Mouse (Mus musculus) heart, embryonic 11.5 days (tissue): ENCODE measurements around the gene Ehd1. TPM values are rescaled to one million over a fixed set of nuclear protein-coding genes. Genes with fewer than 3 reads are reported as not detected.

Source experiments
- ATAC-seq: fragments of 200-750 bp; cut with Nextera tagmentation; replicated peaks from 2 replicates; pipeline ENCODE4 v1.8.0; 2017; ENCODE audit warnings: moderate library complexity; ENCODE audit not compliant: insufficient number of reproducible peaks, low FRiP score, low TSS enrichment
- H3K27ac ChIP-seq: fragments of 300-500 bp; sonication (generic); 2 replicates; pipeline ENCODE4 v1.5.1; 2014; ENCODE audit warnings: mild to moderate bottlenecking, low read depth, low read length
- H3K27me3 ChIP-seq: fragments of 300-500 bp; sonication (generic); 2 replicates; pipeline ENCODE4 v1.6.1; 2014; ENCODE audit warnings: mild to moderate bottlenecking, low read length, mixed read lengths; ENCODE audit not compliant: control insufficient read depth, insufficient read depth
- H3K36me3 ChIP-seq: fragments of 300-500 bp; sonication (generic); 2 replicates; pipeline ENCODE4 v1.6.1; 2014; ENCODE audit warnings: mild to moderate bottlenecking, low read length, moderate library complexity, mixed read lengths; ENCODE audit not compliant: control insufficient read depth, insufficient read depth
- H3K4me1 ChIP-seq: fragments of 300-500 bp; sonication (generic); 2 replicates; pipeline ENCODE4 v1.6.1; 2014; ENCODE audit warnings: low read length; ENCODE audit not compliant: control insufficient read depth, insufficient read depth
- H3K4me2 ChIP-seq: fragments of 300-500 bp; sonication (generic); 2 replicates; pipeline ENCODE4 v1.6.1; 2014; ENCODE audit warnings: mild to moderate bottlenecking, moderate library complexity
- H3K4me3 ChIP-seq: fragments of 300-500 bp; sonication (generic); 2 replicates; pipeline ENCODE4 v1.5.1; 2014; ENCODE audit warnings: low read depth, low read length
- H3K9ac ChIP-seq: fragments of 300-500 bp; sonication (generic); 2 replicates; pipeline ENCODE4 v1.6.1; 2014; ENCODE audit warnings: mild to moderate bottlenecking, low read depth, low read length, moderate library complexity
- H3K9me3 ChIP-seq: fragments of 300-500 bp; sonication (generic); replicated peaks from 2 replicates; pipeline ENCODE4 v1.6.1; 2016; ENCODE audit warnings: low read length; ENCODE audit not compliant: control insufficient read depth
- WGBS: fragments of 180-500 bp; shearing (Covaris S2); extraction: QIAGEN DNeasy Blood & Tissue Kit; methylation state at CpG from one replicate; pipeline ENCODE4 v1.1.7; 2014; ENCODE audit not compliant: insufficient replicate concordance; 5-methylcytosine and 5-hydroxymethylcytosine counted together
- polyA plus RNA-seq: library from polyadenylated mRNA; unstranded; fragments of >200 nt; fragmentation: Nextera tagmentation; extraction: Ambion mirVana; gene quantifications from 2 replicates; pipeline ENCODE4 v1.2.1, GENCODE M21; 2014

The Ehd1 gene
- polyA plus RNA-seq, 1 experiment from 2014 or later = 70.0 TPM

GRCm38 (mm10) chr19:6333761-6334595 is 57.5 kb downstream of the Ehd1 start:
- no peak for ATAC-seq
- no peaks in the 10 kb centered on the region for H3K9me3 ChIP-seq
- WGBS = 64% methylated on average over 9 of the region's 9 CpGs
- no peaks in the 10 kb centered on the region for H3K27me3 ChIP-seq
- H3K9ac ChIP-seq = peak overlapping the region; percentile 56; the same call in 1 of the 2 replicates
- H3K4me3 ChIP-seq = peak overlapping the region; percentile 89
- H3K27ac ChIP-seq = peak overlapping the region; percentile 60
- H3K4me1 ChIP-seq = peaks cover 15% of the 10 kb centered on the region
- peaks cover 17% of the 10 kb centered on the region for H3K36me3 ChIP-seq
- H3K4me2 ChIP-seq = peak overlapping the region; percentile 91

- H3K36me3 ChIP-seq = peaks cover 26% of the 10 kb centered on the region
- peak within 1 kb of the TSS; percentile 66 for H3K27ac ChIP-seq
- peak within 1 kb of the TSS; percentile 91 for H3K4me2 ChIP-seq
- no peaks in the 10 kb centered on the region for H3K27me3 ChIP-seq
- H3K9me3 ChIP-seq = no peaks in the 10 kb centered on the region
- peak; percentile 80 for ATAC-seq
- peak within 1 kb of the TSS; percentile 89 for H3K4me3 ChIP-seq
- H3K9ac ChIP-seq = peak within 1 kb of the TSS; percentile 86
- under 1% methylated on average over 39 of the region's 43 CpGs for WGBS
- peaks cover 15% of the 10 kb centered on the region for H3K4me1 ChIP-seq
Measured at GRCm38 (mm10) chr19:6334673-6335457, 58.3 kb downstream of the Ehd1 start, which contains the start of gene Men1. Gene Men1, plus strand, starts transcription at chr19:6334979.

DNA sequence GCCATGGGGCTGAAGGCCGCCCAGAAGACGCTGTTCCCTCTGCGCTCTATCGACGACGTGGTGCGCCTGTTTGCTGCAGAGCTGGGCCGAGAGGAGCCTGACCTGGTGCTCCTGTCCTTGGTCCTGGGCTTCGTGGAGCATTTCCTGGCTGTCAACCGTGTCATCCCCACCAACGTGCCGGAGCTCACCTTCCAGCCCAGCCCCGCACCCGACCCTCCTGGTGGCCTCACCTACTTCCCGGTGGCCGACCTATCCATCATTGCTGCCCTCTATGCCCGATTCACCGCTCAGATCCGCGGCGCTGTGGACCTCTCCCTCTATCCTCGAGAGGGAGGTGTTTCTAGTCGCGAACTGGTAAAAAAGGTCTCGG is 58.9 kb downstream of the Ehd1 start:
- Histone ChIP-seq H3K4me3 (peak overlapping the region; percentile 89), H3K4me2 (peak overlapping the region; percentile 91), H3K36me3 (peaks cover 29% of the 10 kb centered on the region), H3K27ac (peak overlapping the region; percentile 66), H3K9me3 (no peaks in the 10 kb centered on the region), H3K27me3 (no peaks in the 10 kb centered on the region), H3K4me1 (peaks cover 19% of the 10 kb centered on the region), H3K9ac (peak overlapping the region; percentile 86)
- 1% methylated on average over 23 of the region's 25 CpGs for WGBS
- ATAC-seq = peak; percentile 16

DNA sequence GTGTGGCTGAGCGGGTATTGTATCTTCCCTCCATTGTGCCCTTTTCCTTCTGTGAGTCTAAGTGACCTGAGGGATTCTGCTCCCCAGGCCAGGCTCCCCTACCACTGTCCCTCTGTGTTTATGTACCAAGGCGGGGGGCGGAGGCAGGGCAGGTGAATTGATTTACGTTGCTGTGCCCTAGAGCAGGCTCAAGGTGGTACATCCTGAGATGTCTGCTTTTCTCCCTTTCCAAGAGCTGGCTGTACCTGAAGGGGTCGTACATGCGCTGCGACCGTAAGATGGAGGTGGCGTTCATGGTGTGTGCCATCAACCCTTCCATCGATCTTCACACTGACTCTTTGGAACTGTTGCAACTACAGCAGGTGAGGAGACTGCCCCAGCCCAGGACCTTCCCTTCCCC is 60.4 kb downstream of the Ehd1 start:
- WGBS = 93% methylated on average over 10 of the region's 10 CpGs
- Histone ChIP-seq H3K4me1 (peaks cover 26% of the 10 kb centered on the region), H3K4me2 (peak overlapping the region; percentile 91), H3K9ac (no peak overlapping the region), H3K9me3 (no peaks in the 10 kb centered on the region), H3K4me3 (peak overlapping the region; percentile 89; the same call in 1 of the 2 replicates), H3K27me3 (no peaks in the 10 kb centered on the region), H3K36me3 (peaks cover 29% of the 10 kb centered on the region), H3K27ac (no peak overlapping the region)
- no peak for ATAC-seq

- Histone ChIP-seq H3K4me3 (no peak overlapping the region), H3K9ac (no peak overlapping the region), H3K27me3 (no peaks in the 10 kb centered on the region), H3K27ac (no peak overlapping the region), H3K9me3 (no peaks in the 10 kb centered on the region), H3K4me2 (no peak overlapping the region), H3K36me3 (peaks cover 29% of the 10 kb centered on the region), H3K4me1 (peaks cover 30% of the 10 kb centered on the region)
- WGBS = 95% methylated on average over 7 of the region's 7 CpGs
- ATAC-seq = no peak
Measured at GRCm38 (mm10) chr19:6338171-6338570, 61.6 kb downstream of the Ehd1 start.

- H3K4me1 ChIP-seq = peaks cover 30% of the 10 kb centered on the region
- peaks cover 29% of the 10 kb centered on the region for H3K36me3 ChIP-seq
- no peaks in the 10 kb centered on the region for H3K27me3 ChIP-seq
- no peak overlapping the region for H3K4me3 ChIP-seq
- ATAC-seq = no peak
- WGBS = 89% methylated on average over 11 of the region's 11 CpGs
- H3K27ac ChIP-seq = no peak overlapping the region
- H3K9me3 ChIP-seq = no peaks in the 10 kb centered on the region
- no peak overlapping the region for H3K4me2 ChIP-seq
- no peak overlapping the region for H3K9ac ChIP-seq
Measured at GRCm38 (mm10) chr19:6338716-6339115, 62.2 kb downstream of the Ehd1 start.

GRCm38 (mm10) chr19:6339191-6339590 is 62.7 kb downstream of the Ehd1 start:
- H3K4me1 ChIP-seq = peaks cover 30% of the 10 kb centered on the region
- H3K9me3 ChIP-seq = no peaks in the 10 kb centered on the region
- H3K27me3 ChIP-seq = no peaks in the 10 kb centered on the region
- 91% methylated on average over 6 of the region's 6 CpGs for WGBS
- no peak overlapping the region for H3K4me3 ChIP-seq
- no peak overlapping the region for H3K4me2 ChIP-seq
- no peak overlapping the region for H3K27ac ChIP-seq
- no peak overlapping the region for H3K9ac ChIP-seq
- H3K36me3 ChIP-seq = peaks cover 29% of the 10 kb centered on the region
- ATAC-seq = no peak

DNA sequence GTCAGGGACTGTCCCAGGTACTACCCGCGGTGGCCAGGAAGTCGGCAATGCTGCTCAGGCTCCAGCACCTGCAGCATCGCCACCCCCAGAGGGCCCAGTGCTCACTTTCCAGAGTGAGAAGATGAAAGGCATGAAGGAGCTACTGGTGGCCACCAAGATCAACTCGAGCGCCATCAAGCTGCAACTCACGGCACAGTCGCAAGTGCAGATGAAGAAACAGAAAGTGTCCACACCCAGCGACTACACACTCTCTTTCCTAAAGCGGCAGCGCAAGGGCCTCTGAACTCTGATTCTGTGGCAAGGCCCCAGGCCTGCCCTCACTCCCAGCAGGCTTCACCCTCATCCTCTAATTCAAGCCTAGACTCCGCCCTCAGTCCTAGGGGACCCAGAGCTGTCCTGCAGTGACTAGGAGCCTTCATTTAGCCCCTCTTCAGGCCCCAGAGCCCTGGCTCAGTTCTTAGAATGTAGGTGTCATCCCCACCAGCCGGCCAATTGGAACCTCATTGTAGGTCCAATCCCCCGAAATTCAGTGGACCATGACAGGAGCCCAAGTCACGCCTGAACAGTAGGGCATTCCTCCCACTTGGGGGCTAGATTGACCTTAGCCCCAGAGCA is 63.5 kb downstream of the Ehd1 start:
- Histone ChIP-seq H3K36me3 (peaks cover 29% of the 10 kb centered on the region), H3K4me2 (peak overlapping the region; percentile 98), H3K9me3 (no peaks in the 10 kb centered on the region), H3K4me1 (peaks cover 30% of the 10 kb centered on the region), H3K4me3 (no peak overlapping the region), H3K9ac (no peak overlapping the region), H3K27ac (no peak overlapping the region; the same call in 1 of the 2 replicates), H3K27me3 (no peaks in the 10 kb centered on the region)
- 65% methylated on average over 15 of the region's 15 CpGs for WGBS
- no peak for ATAC-seq
